Mouse (Mus musculus) macrophage (primary cell): Measurements from ENCODE around the gene Rph3a. TPM values are rescaled to one million over a fixed set of nuclear protein-coding genes. Genes with fewer than 3 reads are reported as not detected.

Experiments used
- H3K27ac ChIP-seq: fragments of 350-480 bp; formaldehyde crosslinking; 2 replicates; pipeline ENCODE4 v1.9.0; 2021
- H3K36me3 ChIP-seq: fragments of 350-480 bp; formaldehyde crosslinking; 2 replicates; pipeline ENCODE4 v1.9.0; 2021; ENCODE audit errors: inconsistent target
- H3K4me3 ChIP-seq: fragments of 350-480 bp; formaldehyde crosslinking; 2 replicates; pipeline ENCODE4 v1.9.0; 2021; ENCODE audit errors: inconsistent target
- H3K79me2 ChIP-seq: fragments of 350-480 bp; formaldehyde crosslinking; 2 replicates; pipeline ENCODE4 v1.9.0; 2021; ENCODE audit errors: inconsistent target
- WGBS: methylation state at CpG from one replicate; pipeline ENCODE4 v1.1.7; 2026; ENCODE audit warnings: inconsistent platforms; ENCODE audit not compliant: missing documents; 5-methylcytosine and 5-hydroxymethylcytosine counted together
- polyA plus RNA-seq: library from polyadenylated mRNA; stranded (reverse); fragments of 250-400 nt; gene quantifications from 3 replicates; pipeline ENCODE4 v1.2.4, GENCODE M21; 2018; ENCODE audit warnings: inconsistent platforms

Gene Rph3a
- polyA plus RNA-seq, 1 experiment from 2014 or later = not detected

GRCm38 (mm10) chr5:121006176-121006575 is 3.7 kb downstream of the Rph3a start:
- 94% methylated on average over 2 of the region's 4 CpGs for WGBS
- no peaks in the 10 kb centered on the region for H3K79me2 ChIP-seq
- no peak overlapping the region for H3K4me3 ChIP-seq
- no peaks in the 10 kb centered on the region for H3K36me3 ChIP-seq
- H3K27ac ChIP-seq = no peak overlapping the region

GRCm38 (mm10) chr5:121003781-121004180 is 6.1 kb downstream of the Rph3a start:
- WGBS = 5% methylated on average over 15 of the region's 17 CpGs
- Histone ChIP-seq H3K79me2 (no peaks in the 10 kb centered on the region), H3K27ac (no peak overlapping the region), H3K36me3 (no peaks in the 10 kb centered on the region), H3K4me3 (no peak overlapping the region)

- no peak overlapping the region for H3K4me3 ChIP-seq
- no peaks in the 10 kb centered on the region for H3K79me2 ChIP-seq
- no peak overlapping the region for H3K27ac ChIP-seq
- WGBS = 46% methylated on average over 12 of the region's 12 CpGs
- no peaks in the 10 kb centered on the region for H3K36me3 ChIP-seq
These were observed 10.3 kb downstream of the Rph3a start for GRCm38 (mm10) chr5:120999573-120999972.

- H3K79me2 ChIP-seq = no peaks in the 10 kb centered on the region
- H3K36me3 ChIP-seq = no peaks in the 10 kb centered on the region
- no peak overlapping the region for H3K27ac ChIP-seq
- no peak overlapping the region for H3K4me3 ChIP-seq
- WGBS = 88% methylated on average over 3 of the region's 3 CpGs
These were observed 21.5 kb downstream of the Rph3a start for GRCm38 (mm10) chr5:120988373-120988772.

- no peak overlapping the region for H3K4me3 ChIP-seq
- H3K79me2 ChIP-seq = no peaks in the 10 kb centered on the region
- no peaks in the 10 kb centered on the region for H3K36me3 ChIP-seq
- no peak overlapping the region for H3K27ac ChIP-seq
- WGBS = 92% methylated on average over 1 of the region's 1 CpGs
These were observed 26.9 kb downstream of the Rph3a start for GRCm38 (mm10) chr5:120983029-120983428.

GRCm38 (mm10) chr5:120981211-120981610 is 28.7 kb downstream of the Rph3a start:
- Histone ChIP-seq H3K36me3 (no peaks in the 10 kb centered on the region), H3K4me3 (no peak overlapping the region), H3K79me2 (no peaks in the 10 kb centered on the region), H3K27ac (no peak overlapping the region)
- WGBS = 90% methylated on average over 11 of the region's 11 CpGs

GRCm38 (mm10) chr5:120980116-120980515 is 29.8 kb downstream of the Rph3a start:
- Histone ChIP-seq H3K79me2 (no peaks in the 10 kb centered on the region), H3K36me3 (no peaks in the 10 kb centered on the region), H3K27ac (no peak overlapping the region), H3K4me3 (no peak overlapping the region)
- whole genome bisulfite sequencing = 92% methylated on average over 2 of the region's 2 CpGs

- Histone ChIP-seq H3K36me3 (no peaks in the 10 kb centered on the region), H3K4me3 (no peak overlapping the region), H3K79me2 (no peaks in the 10 kb centered on the region), H3K27ac (no peak overlapping the region)
- WGBS = 55% methylated on average over 3 of the region's 3 CpGs
These were observed 33.8 kb downstream of the Rph3a start for GRCm38 (mm10) chr5:120976138-120976537.

- Histone ChIP-seq H3K4me3 (no peak overlapping the region), H3K79me2 (no peaks in the 10 kb centered on the region), H3K36me3 (no peaks in the 10 kb centered on the region), H3K27ac (no peak overlapping the region)
- 41% methylated on average over 8 of the region's 8 CpGs for whole genome bisulfite sequencing
These were observed 35.4 kb downstream of the Rph3a start for GRCm38 (mm10) chr5:120974522-120974921.

GRCm38 (mm10) chr5:120972278-120972677 is 37.6 kb downstream of the Rph3a start:
- 80% methylated on average over 6 of the region's 6 CpGs for whole genome bisulfite sequencing
- Histone ChIP-seq H3K79me2 (no peaks in the 10 kb centered on the region), H3K4me3 (no peak overlapping the region), H3K36me3 (no peaks in the 10 kb centered on the region), H3K27ac (no peak overlapping the region)

- 89% methylated on average over 1 of the region's 1 CpGs for WGBS
- Histone ChIP-seq H3K4me3 (no peak overlapping the region), H3K36me3 (no peaks in the 10 kb centered on the region), H3K27ac (no peak overlapping the region), H3K79me2 (no peaks in the 10 kb centered on the region)
These were observed 38.6 kb downstream of the Rph3a start for GRCm38 (mm10) chr5:120971326-120971725.

- no peak overlapping the region for H3K27ac ChIP-seq
- no peaks in the 10 kb centered on the region for H3K79me2 ChIP-seq
- H3K4me3 ChIP-seq = no peak overlapping the region
- H3K36me3 ChIP-seq = no peaks in the 10 kb centered on the region
- WGBS = 55% methylated on average over 4 of the region's 4 CpGs
These were observed 40.2 kb downstream of the Rph3a start for GRCm38 (mm10) chr5:120969703-120970102.

GRCm38 (mm10) chr5:120968799-120969198 is 41.1 kb downstream of the Rph3a start:
- H3K79me2 ChIP-seq = no peaks in the 10 kb centered on the region
- no peak overlapping the region for H3K4me3 ChIP-seq
- no peak overlapping the region for H3K27ac ChIP-seq
- H3K36me3 ChIP-seq = no peaks in the 10 kb centered on the region
- 77% methylated on average over 6 of the region's 8 CpGs for WGBS

GRCm38 (mm10) chr5:120968134-120968532 is 41.8 kb downstream of the Rph3a start:
- H3K36me3 ChIP-seq = no peaks in the 10 kb centered on the region
- H3K27ac ChIP-seq = no peak overlapping the region
- H3K79me2 ChIP-seq = no peaks in the 10 kb centered on the region
- H3K4me3 ChIP-seq = no peak overlapping the region
- 78% methylated on average over 4 of the region's 4 CpGs for WGBS

GRCm38 (mm10) chr5:120967355-120968133 is 42.3 kb downstream of the Rph3a start:
- no peak overlapping the region for H3K4me3 ChIP-seq
- H3K27ac ChIP-seq = no peak overlapping the region
- no peaks in the 10 kb centered on the region for H3K79me2 ChIP-seq
- no peaks in the 10 kb centered on the region for H3K36me3 ChIP-seq
- 81% methylated on average over 13 of the region's 13 CpGs for WGBS

- no peak overlapping the region for H3K27ac ChIP-seq
- WGBS = 82% methylated on average over 8 of the region's 8 CpGs
- no peaks in the 10 kb centered on the region for H3K79me2 ChIP-seq
- no peaks in the 10 kb centered on the region for H3K36me3 ChIP-seq
- no peak overlapping the region for H3K4me3 ChIP-seq
These were observed 43.0 kb downstream of the Rph3a start for GRCm38 (mm10) chr5:120966894-120967293.
